Mouse (Mus musculus) heart, postnatal 0 days (tissue): Measurements from ENCODE around the gene Slc12a4. TPM values are rescaled to one million over a fixed set of nuclear protein-coding genes. Genes with fewer than 3 reads are reported as not detected.

Experiments used
- ATAC-seq: fragments of 200-750 bp; cut with Nextera tagmentation; 2 replicates; pipeline ENCODE4 v1.8.0; 2017; ENCODE audit warnings: low read depth, moderate number of reproducible peaks, moderate library complexity; ENCODE audit not compliant: insufficient read depth
- DNase-seq: peaks from one replicate; pipeline ENCODE4 v3.0.0-alpha.2; 2016; ENCODE audit warnings: low spot score
- H3K27ac ChIP-seq: fragments of 300-500 bp; sonication (generic); 2 replicates; pipeline ENCODE4 v1.5.1; 2014; ENCODE audit warnings: low read depth, mild to moderate bottlenecking
- H3K27me3 ChIP-seq: fragments of 300-500 bp; sonication (generic); 2 replicates; pipeline ENCODE4 v1.6.1; 2014; ENCODE audit warnings: low read length, mixed read lengths; ENCODE audit not compliant: control insufficient read depth, insufficient read depth
- H3K36me3 ChIP-seq: fragments of 300-500 bp; sonication (generic); replicated peaks from 2 replicates; pipeline ENCODE4 v1.6.1; 2014; ENCODE audit warnings: low read length, mixed read lengths; ENCODE audit not compliant: control insufficient read depth, insufficient read depth
- H3K4me1 ChIP-seq: fragments of 300-500 bp; sonication (generic); 2 replicates; pipeline ENCODE4 v1.6.1; 2014; ENCODE audit warnings: antibody characterized with exemption; ENCODE audit not compliant: control insufficient read depth, insufficient read depth
- H3K4me2 ChIP-seq: fragments of 300-500 bp; sonication (generic); 2 replicates; pipeline ENCODE4 v1.6.1; 2014; ENCODE audit warnings: low read depth, mild to moderate bottlenecking, low read length, moderate library complexity
- H3K4me3 ChIP-seq: fragments of 300-500 bp; sonication (generic); 2 replicates; pipeline ENCODE4 v1.5.1; 2014; ENCODE audit warnings: low read depth, low read length
- H3K9ac ChIP-seq: fragments of 300-500 bp; sonication (generic); replicated peaks from 2 replicates; pipeline ENCODE4 v1.6.1; 2014; ENCODE audit warnings: low read depth, low read length, mixed read lengths
- H3K9me3 ChIP-seq: fragments of 300-500 bp; sonication (generic); replicated peaks from 2 replicates; pipeline ENCODE4 v1.6.1; 2016; ENCODE audit warnings: low read length; ENCODE audit not compliant: control insufficient read depth
- CTCF ChIP-seq: IDR thresholded peaks from 2 replicates; pipeline ENCODE4 v1.5.1; 2016; ENCODE audit warnings: antibody characterized with exemption, control low read depth, low read depth
- EP300 ChIP-seq: IDR thresholded peaks from 2 replicates; pipeline ENCODE4 v1.6.1; 2016; ENCODE audit warnings: antibody characterized with exemption, low read depth
- WGBS: fragments of 180-500 bp; shearing (Covaris S2); extraction: QIAGEN DNeasy Blood & Tissue Kit; methylation state at CpG from one replicate; pipeline ENCODE4 v1.1.7; 2014; 5-methylcytosine and 5-hydroxymethylcytosine counted together
- polyA plus RNA-seq: library from polyadenylated mRNA; unstranded; fragments of >200 nt; fragmentation: Nextera tagmentation; extraction: Ambion mirVana; gene quantifications from 2 replicates; pipeline ENCODE4 v1.2.1, GENCODE M21; 2015
- total RNA-seq: library from RNA; depleted of rRNA; stranded (reverse); fragments of >200 nt; gene quantifications from 2 replicates; pipeline ENCODE4 v1.2.3, GENCODE M21; 2014; ENCODE audit warnings: low replicate concordance

The Slc12a4 gene
- total and polyA plus RNA-seq, 2 experiments from 2014 or later: 34.9 to 40.7 TPM

DNA sequence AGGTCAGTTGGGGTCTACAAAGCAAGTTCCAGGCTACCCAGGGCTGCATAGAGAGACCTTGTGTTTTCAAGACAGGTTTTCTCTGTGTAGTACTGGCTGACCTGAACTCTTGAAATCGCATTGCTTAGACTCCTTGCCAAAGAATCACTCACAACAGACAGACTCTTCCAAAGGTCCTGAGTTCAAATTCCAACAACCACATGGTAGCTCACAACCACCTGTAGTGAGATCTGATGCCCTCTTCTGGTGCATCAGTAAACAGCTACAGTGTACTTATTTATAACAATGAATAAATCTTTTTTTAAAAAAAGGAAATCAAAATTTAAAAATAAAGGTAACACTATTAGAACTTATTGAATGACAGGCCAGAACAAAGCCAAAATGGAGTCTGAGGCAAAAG, 15.2 kb upstream of the Slc12a4 start:
- no peaks in the 10 kb centered on the region for H3K27me3 ChIP-seq
- WGBS: 75% methylated on average over 1 of the region's 1 CpGs
- H3K9ac ChIP-seq: no peak overlapping the region
- no peak overlapping the region for H3K4me2 ChIP-seq
- H3K4me3 ChIP-seq: no peak overlapping the region
- no peak overlapping the region for H3K27ac ChIP-seq
- TF ChIP-seq EP300 (no peak), CTCF (no peak)
- DNase-seq (no peak), ATAC-seq (no peak)
- no peaks in the 10 kb centered on the region for H3K36me3 ChIP-seq
- no peaks in the 10 kb centered on the region for H3K4me1 ChIP-seq
- no peaks in the 10 kb centered on the region for H3K9me3 ChIP-seq

DNA sequence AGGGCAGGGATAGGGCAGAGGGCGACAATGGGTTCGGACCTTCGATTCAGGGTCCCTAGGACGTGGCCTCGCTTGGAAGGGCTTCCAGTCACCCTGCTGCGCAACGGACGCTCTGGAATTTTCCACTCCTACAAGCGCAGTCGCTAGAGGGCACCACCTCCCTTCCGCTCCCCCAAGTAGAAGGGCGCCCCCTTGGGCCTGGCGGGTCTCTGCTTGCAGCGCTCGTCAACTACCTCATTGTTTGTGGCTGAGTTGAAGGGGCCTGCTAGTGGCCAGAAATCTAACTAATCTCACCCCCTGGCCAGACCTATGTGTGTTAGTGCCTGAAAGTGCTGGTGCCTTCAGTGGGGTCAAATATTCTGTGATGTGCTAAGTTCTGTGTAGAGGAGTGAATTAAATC, 13.4 kb upstream of the Slc12a4 start, which contains the start of gene Dpep3:
Dpep3 (minus strand) TSS at position 105 of the 400 bp plus-strand sequence.
- Histone ChIP-seq H3K4me3 (no peak within 1 kb of the TSS), H3K9ac (no peak within 1 kb of the TSS), H3K4me2 (no peak within 1 kb of the TSS), H3K27ac (no peak within 1 kb of the TSS), H3K4me1 (no peaks in the 10 kb centered on the region), H3K36me3 (no peaks in the 10 kb centered on the region), H3K9me3 (no peaks in the 10 kb centered on the region), H3K27me3 (no peaks in the 10 kb centered on the region)
- TF ChIP-seq CTCF (no peak), EP300 (no peak)
- DNase-seq (no peak), ATAC-seq (no peak)
- 89% methylated on average over 15 of the region's 15 CpGs for WGBS

DNA sequence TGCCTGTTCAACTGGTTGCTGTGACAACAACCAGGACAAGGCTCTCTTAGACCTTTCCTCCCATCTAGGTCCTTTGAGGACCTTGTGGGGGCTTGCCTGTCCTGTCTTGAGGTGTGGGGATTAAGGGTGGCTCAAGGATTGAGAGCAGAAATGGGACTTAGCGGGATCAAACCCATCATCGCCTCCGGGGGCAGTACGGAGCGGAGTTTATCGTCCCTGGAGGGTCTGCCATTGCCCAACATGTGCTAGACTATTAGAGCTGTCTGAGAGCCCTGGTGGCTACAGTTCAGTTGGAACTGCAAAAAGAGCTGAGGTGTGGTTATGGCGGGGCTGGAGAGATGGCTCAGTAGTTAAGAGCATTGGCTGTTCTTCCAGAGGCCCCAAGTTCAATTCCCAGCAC, 9.5 kb upstream of the Slc12a4 start:
- no peak overlapping the region for H3K9ac ChIP-seq
- H3K27me3 ChIP-seq: no peaks in the 10 kb centered on the region
- H3K4me3 ChIP-seq: no peak overlapping the region
- 63% methylated on average over 7 of the region's 7 CpGs for WGBS
- H3K9me3 ChIP-seq: no peaks in the 10 kb centered on the region
- TF ChIP-seq CTCF (no peak), EP300 (no peak)
- ATAC-seq (no peak), DNase-seq (no peak)
- no peaks in the 10 kb centered on the region for H3K4me1 ChIP-seq
- no peaks in the 10 kb centered on the region for H3K36me3 ChIP-seq
- H3K27ac ChIP-seq: no peak overlapping the region
- H3K4me2 ChIP-seq: no peak overlapping the region

DNA sequence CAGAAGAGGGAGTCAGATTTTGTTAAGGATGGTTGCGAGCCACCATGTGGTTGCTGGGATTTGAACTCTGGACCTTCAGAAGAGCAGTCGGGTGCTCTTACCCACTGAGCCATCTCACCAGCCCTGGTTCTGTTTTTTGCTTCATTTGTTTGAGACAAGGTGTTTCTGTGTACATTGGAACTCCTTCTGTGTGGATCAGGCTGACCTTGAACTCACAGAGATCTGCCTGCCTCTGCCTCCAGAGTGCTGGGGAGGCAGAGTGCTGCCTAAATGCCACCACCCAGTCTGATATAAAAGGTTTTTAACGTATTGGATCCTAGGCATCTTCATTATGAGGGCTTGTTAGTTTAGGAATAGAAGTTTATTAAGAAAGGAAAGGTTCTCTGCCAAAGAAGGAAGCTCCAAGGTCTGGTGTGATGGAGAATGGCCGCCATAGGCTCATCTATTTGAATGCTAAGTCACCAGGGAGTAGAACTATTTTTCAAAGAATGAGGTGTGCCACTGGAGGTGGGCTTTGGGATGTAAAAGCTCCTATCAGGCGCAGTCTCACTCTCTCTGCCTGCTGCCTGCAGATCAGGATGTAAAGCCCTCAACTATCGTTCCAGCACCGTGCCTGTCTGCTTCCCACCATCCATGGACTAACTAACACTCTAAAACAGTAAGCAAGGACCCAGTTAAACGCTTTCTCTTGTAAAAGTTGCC, 5.3 kb upstream of the Slc12a4 start:
- DNase-seq: no peak
- Histone ChIP-seq H3K9me3 (no peaks in the 10 kb centered on the region), H3K36me3 (no peaks in the 10 kb centered on the region), H3K9ac (no peak overlapping the region), H3K27ac (no peak overlapping the region), H3K27me3 (no peaks in the 10 kb centered on the region), H3K4me1 (peaks cover 11% of the 10 kb centered on the region; the same call in 1 of the 2 replicates), H3K4me3 (no peak overlapping the region), H3K4me2 (no peak overlapping the region)
- ATAC-seq: no peak
- 75% methylated on average over 8 of the region's 8 CpGs for WGBS
- TF ChIP-seq EP300 (no peak), CTCF (no peak)

DNA sequence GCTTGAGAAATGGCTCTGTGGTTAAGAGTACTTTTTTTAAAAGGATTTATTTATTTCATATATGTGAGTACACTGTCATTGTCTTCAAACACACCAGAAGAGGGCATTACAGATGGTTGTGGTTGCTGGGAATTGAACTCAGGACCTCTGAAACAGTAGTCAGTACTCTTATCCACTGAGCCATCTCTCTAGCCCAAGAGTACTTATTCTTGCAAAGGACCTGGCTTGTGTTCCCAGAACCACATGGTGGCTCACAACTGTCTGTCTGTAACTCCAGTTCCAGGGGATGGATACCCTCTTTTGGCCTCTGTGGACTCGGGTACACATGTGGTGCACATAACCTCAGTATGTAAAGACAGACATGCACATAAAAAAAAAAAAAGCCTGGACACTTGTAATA, 3.5 kb upstream of the Slc12a4 start:
- no peaks in the 10 kb centered on the region for H3K36me3 ChIP-seq
- DNase-seq (no peak), ATAC-seq (no peak)
- H3K4me3 ChIP-seq: no peak overlapping the region
- no peaks in the 10 kb centered on the region for H3K9me3 ChIP-seq
- H3K9ac ChIP-seq: no peak overlapping the region
- peaks cover 19% of the 10 kb centered on the region for H3K4me1 ChIP-seq
- TF ChIP-seq CTCF (no peak), EP300 (no peak)
- no peak overlapping the region for H3K27ac ChIP-seq
- no peaks in the 10 kb centered on the region for H3K27me3 ChIP-seq
- H3K4me2 ChIP-seq: no peak overlapping the region
- 69% methylated on average over 1 of the region's 1 CpGs for WGBS

DNA sequence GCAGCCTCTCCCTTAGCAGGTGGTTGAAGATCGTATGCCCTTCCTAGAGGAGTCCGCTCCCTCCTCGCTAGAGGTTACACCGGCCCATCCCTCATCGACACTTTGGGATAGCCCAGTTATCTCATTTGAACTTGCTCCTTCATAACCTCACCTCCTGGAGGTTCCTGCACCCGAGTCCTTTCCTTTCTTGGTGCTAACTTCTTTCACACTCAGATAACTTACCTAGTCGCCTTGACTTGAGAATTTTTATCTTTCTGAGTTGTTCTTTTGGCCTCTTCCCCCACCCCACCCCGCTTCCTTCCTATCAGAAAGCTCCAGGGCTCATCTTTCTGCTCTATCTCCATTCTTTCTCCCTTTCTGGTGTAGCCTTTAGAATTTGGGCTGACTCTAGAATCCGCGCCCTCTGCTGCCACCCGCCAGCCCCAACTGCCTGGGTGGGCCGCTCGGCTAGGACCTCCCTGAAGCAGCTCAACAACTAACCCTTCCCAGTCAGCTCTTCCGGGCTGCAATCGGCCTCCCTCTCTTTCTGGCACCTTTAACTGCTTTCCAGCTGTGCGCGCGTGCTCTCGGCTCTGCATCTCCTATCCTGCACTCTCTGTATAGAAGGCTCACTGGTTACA, 905 bp upstream of the Slc12a4 start:
- H3K4me2 ChIP-seq: peak overlapping the region; percentile 78
- no peaks in the 10 kb centered on the region for H3K36me3 ChIP-seq
- no peak; the same call in 1 of the 2 replicates for ATAC-seq
- H3K27me3 ChIP-seq: no peaks in the 10 kb centered on the region
- TF ChIP-seq CTCF (no peak), EP300 (no peak)
- DNase-seq: peak; percentile 46
- H3K4me1 ChIP-seq: peaks cover 27% of the 10 kb centered on the region
- H3K4me3 ChIP-seq: peak overlapping the region; percentile 87
- H3K27ac ChIP-seq: peak overlapping the region; percentile 95
- WGBS: 14% methylated on average over 19 of the region's 19 CpGs
- no peaks in the 10 kb centered on the region for H3K9me3 ChIP-seq
- H3K9ac ChIP-seq: no peak overlapping the region
